Mouse (Mus musculus) cerebellum, adult 2 months (tissue): ENCODE data around the gene Tnfsf13b. TPM values are rescaled to one million over a fixed set of nuclear protein-coding genes. Genes with fewer than 3 reads are reported as not detected.

Experiments used
- DNase-seq, 2 experiments: peaks; one replicate each; pipeline ENCODE4 v3.0.0; 2021
- H3K27ac ChIP-seq: fragments of 200-500 bp; 2 replicates; pipeline ENCODE4 v1.5.1; 2012; ENCODE audit warnings: low read length, control low read depth, inconsistent platforms; ENCODE audit not compliant: insufficient read depth
- H3K27me3 ChIP-seq: fragments of 200-500 bp; 2 replicates; pipeline ENCODE4 v1.6.1; 2012; ENCODE audit warnings: inconsistent platforms, mild to moderate bottlenecking, low read length, moderate library complexity; ENCODE audit not compliant: control insufficient read depth, insufficient read depth
- H3K4me1 ChIP-seq: fragments of 200-500 bp; 2 replicates; pipeline ENCODE4 v1.6.1; 2011; ENCODE audit warnings: low read length; ENCODE audit not compliant: control insufficient read depth, insufficient read depth
- H3K4me3 ChIP-seq: fragments of 200-500 bp; replicated peaks from 2 replicates; pipeline ENCODE3; 2011; ENCODE audit warnings: mild to moderate bottlenecking, low read depth, low read length, control low read depth; ENCODE audit not compliant: insufficient read depth
- CTCF ChIP-seq: fragments of 200-500 bp; IDR thresholded peaks from 2 replicates; pipeline ENCODE4 v1.5.1; 2011; ENCODE audit warnings: low read depth, mild to moderate bottlenecking, control low read depth, low read length, moderate library complexity, borderline replicate concordance; ENCODE audit not compliant: insufficient read depth
- POLR2A ChIP-seq: fragments of 200-500 bp; IDR thresholded peaks from 2 replicates; pipeline ENCODE4 v1.6.1; 2011; ENCODE audit warnings: low read length, control low read depth, borderline replicate concordance; ENCODE audit not compliant: insufficient read depth
- WGBS: fragments of 180-500 bp; shearing (Covaris S2); methylation state at CpG from one replicate; pipeline ENCODE4 v1.1.7; 2018; 5-methylcytosine and 5-hydroxymethylcytosine counted together
- polyA plus RNA-seq: library from polyadenylated mRNA; depleted of rRNA; stranded (reverse); fragments of >200 nt; gene quantifications from 2 replicates; pipeline ENCODE4 v1.2.3, GENCODE M21; 2012; rRNA removed

The Tnfsf13b gene
- 3.0 and 4.4 TPM in 2 replicates for polyA plus RNA-seq

- no peaks in the 10 kb centered on the region for H3K27me3 ChIP-seq
- WGBS: 76% methylated on average over 16 of the region's 16 CpGs
- TF ChIP-seq POLR2A: no peak
- no peak for TF ChIP-seq CTCF
- peak within 1 kb of the TSS; percentile 64 for H3K4me3 ChIP-seq
- DNase-seq: no peak
- H3K4me1 ChIP-seq: no peaks in the 10 kb centered on the region
- H3K27ac ChIP-seq: no peak within 1 kb of the TSS
Measured at GRCm38 (mm10) chr8:10006156-10006985, at the start of gene Tnfsf13b. Gene Tnfsf13b, plus strand, starts transcription at chr8:10006467.

- Histone ChIP-seq H3K27ac (no peak overlapping the region), H3K4me1 (no peaks in the 10 kb centered on the region), H3K27me3 (no peaks in the 10 kb centered on the region), H3K4me3 (no peak overlapping the region)
- TF ChIP-seq POLR2A: no peak
- TF ChIP-seq CTCF: no peak
- WGBS: 83% methylated on average over 4 of the region's 4 CpGs
- DNase-seq: no peak
Measured at GRCm38 (mm10) chr8:9958338-9958737, 47.9 kb upstream of the Tnfsf13b start.

- Histone ChIP-seq H3K27me3 (no peaks in the 10 kb centered on the region), H3K4me3 (no peak overlapping the region), H3K4me1 (no peaks in the 10 kb centered on the region), H3K27ac (no peak overlapping the region)
- TF ChIP-seq CTCF: no peak
- DNase-seq: no peak
- 94% methylated on average over 2 of the region's 2 CpGs for WGBS
Measured at GRCm38 (mm10) chr8:9959919-9960318, 46.3 kb upstream of the Tnfsf13b start.

GRCm38 (mm10) chr8:9971866-9972265 lies 34.4 kb upstream of the Tnfsf13b start:
- H3K4me3 ChIP-seq: no peak overlapping the region
- no peaks in the 10 kb centered on the region for H3K27me3 ChIP-seq
- no peak overlapping the region for H3K27ac ChIP-seq
- no peak for DNase-seq
- TF ChIP-seq POLR2A (no peak), CTCF (no peak)
- no peaks in the 10 kb centered on the region; the same call in 1 of the 2 replicates for H3K4me1 ChIP-seq
- whole genome bisulfite sequencing: 95% methylated on average over 9 of the region's 9 CpGs

GRCm38 (mm10) chr8:9975276-9975675 lies 31.0 kb upstream of the Tnfsf13b start:
- Histone ChIP-seq H3K27me3 (no peaks in the 10 kb centered on the region), H3K27ac (no peak overlapping the region), H3K4me1 (peaks cover 6% of the 10 kb centered on the region; the same call in 1 of the 2 replicates), H3K4me3 (no peak overlapping the region)
- WGBS: 46% methylated on average over 5 of the region's 5 CpGs
- no peak for DNase-seq
- no peak for TF ChIP-seq POLR2A
- TF ChIP-seq CTCF: no peak

GRCm38 (mm10) chr8:9975898-9976611 lies 30.2 kb upstream of the Tnfsf13b start:
- H3K27ac ChIP-seq: no peak overlapping the region
- TF ChIP-seq CTCF (peak; percentile 76), POLR2A (peak; percentile 58; the same call in 1 of the 2 replicates)
- DNase-seq: peak; percentile 98 to 99
- H3K4me1 ChIP-seq: peaks cover 6% of the 10 kb centered on the region; the same call in 1 of the 2 replicates
- H3K4me3 ChIP-seq: peak overlapping the region; percentile 68
- under 1% methylated on average over 47 of the region's 47 CpGs for whole genome bisulfite sequencing
- H3K27me3 ChIP-seq: no peaks in the 10 kb centered on the region

- H3K27ac ChIP-seq: no peak overlapping the region
Measured at GRCm38 (mm10) chr8:9977016-9977415, 29.3 kb upstream of the Tnfsf13b start.

More at GRCm38 (mm10) chr8:9977016-9977415, 29.3 kb upstream of the Tnfsf13b start:
- Histone ChIP-seq H3K4me3 (peak overlapping the region; percentile 27), H3K27me3 (no peaks in the 10 kb centered on the region), H3K4me1 (peaks cover 6% of the 10 kb centered on the region; the same call in 1 of the 2 replicates)
- peak; percentile 19 to 20 for DNase-seq
- WGBS: 31% methylated on average over 15 of the region's 15 CpGs
- TF ChIP-seq POLR2A (no peak), CTCF (no peak)
